Mouse (Mus musculus) layer of hippocampus, postnatal 25 days (tissue): ENCODE measurements around the gene Ttc26. TPM values are rescaled to one million over a fixed set of nuclear protein-coding genes. Genes with fewer than 3 reads are reported as not detected.
A peak's percentile ranks its signal among the peaks of the same experiment; 100 is the strongest.

Experiments
- DNase-seq, 2 experiments: peaks; one replicate each; pipeline ENCODE4 v3.0.0; 2022; ENCODE audit warnings: mixed read lengths in 2 of 2, low spot score in 1 of 2; ENCODE audit errors: extremely low spot score in 1 of 2
- total RNA-seq, 2 experiments: library from RNA; stranded (reverse); gene quantifications; 2 replicates each; pipeline ENCODE4 v1.2.3; 2021

Gene Ttc26
- total RNA-seq, result 10 to 100 TPM in 1 of 2 experiments, 1 to 10 TPM in 1; 9.0 to 11.8 TPM

- DNase-seq, result peak; percentile 76 to 87
These were observed at the start of gene Ttc26 for GRCm38 (mm10) chr6:38381129-38381771. Gene Ttc26 (plus strand): TSS chr6:38381469.

GRCm38 (mm10) chr6:38335264-38335663, 46.0 kb upstream of the Ttc26 start:
- DNase-seq, result no peak

GRCm38 (mm10) chr6:38337166-38337705, 44.0 kb upstream of the Ttc26 start:
- DNase-seq, result no peak

- no peak for DNase-seq
These were observed 43.3 kb upstream of the Ttc26 start for GRCm38 (mm10) chr6:38337951-38338350.

- DNase-seq, result no peak
These were observed 42.2 kb upstream of the Ttc26 start for GRCm38 (mm10) chr6:38339078-38339477.

- no peak for DNase-seq
These were observed 39.3 kb upstream of the Ttc26 start for GRCm38 (mm10) chr6:38341751-38342665.

GRCm38 (mm10) chr6:38342666-38342992, 38.6 kb upstream of the Ttc26 start:
- DNase-seq, result no peak

- no peak for DNase-seq
These were observed 37.7 kb upstream of the Ttc26 start for GRCm38 (mm10) chr6:38343581-38343980.

GRCm38 (mm10) chr6:38344006-38344670, 37.1 kb upstream of the Ttc26 start:
- no peak for DNase-seq

GRCm38 (mm10) chr6:38345796-38346195, 35.5 kb upstream of the Ttc26 start:
- no peak for DNase-seq

GRCm38 (mm10) chr6:38347875-38348274, 33.4 kb upstream of the Ttc26 start:
- DNase-seq, result no peak

GRCm38 (mm10) chr6:38348811-38349453, 32.3 kb upstream of the Ttc26 start:
- DNase-seq, result no peak

GRCm38 (mm10) chr6:38349806-38350205, 31.5 kb upstream of the Ttc26 start:
- DNase-seq, result no peak

GRCm38 (mm10) chr6:38351930-38352329, 29.3 kb upstream of the Ttc26 start:
- DNase-seq, result no peak

- no peak for DNase-seq
These were observed 28.8 kb upstream of the Ttc26 start for GRCm38 (mm10) chr6:38352451-38352850.

GRCm38 (mm10) chr6:38353181-38353580, 28.1 kb upstream of the Ttc26 start:
- no peak for DNase-seq

GRCm38 (mm10) chr6:38353811-38354722, 27.2 kb upstream of the Ttc26 start, which contains the start of gene Zc3hav1:
Gene Zc3hav1 (minus strand): TSS chr6:38354603.
- DNase-seq, result peak; percentile 11 to 16

GRCm38 (mm10) chr6:38354723-38355353, 26.4 kb upstream of the Ttc26 start:
- no peak for DNase-seq

GRCm38 (mm10) chr6:38355354-38355823, 25.9 kb upstream of the Ttc26 start:
- no peak for DNase-seq
